Mouse (Mus musculus) liver, embryonic 13.5 days (tissue): ENCODE data around the gene Cadps2. TPM values are rescaled to one million over a fixed set of nuclear protein-coding genes. Genes with fewer than 3 reads are reported as not detected.

Source experiments
- ATAC-seq: fragments of 200-750 bp; cut with Nextera tagmentation; 2 replicates; pipeline ENCODE4 v1.8.0; 2017; ENCODE audit warnings: low read depth, mild to moderate bottlenecking, moderate number of reproducible peaks, moderate library complexity
- DNase-seq: peaks from one replicate; pipeline ENCODE4 v3.0.0; 2022
- H3K27ac ChIP-seq: fragments of 300-500 bp; sonication (generic); 2 replicates; pipeline ENCODE4 v1.5.1; 2015; ENCODE audit warnings: moderate library complexity, mild to moderate bottlenecking, inconsistent platforms
- H3K27me3 ChIP-seq: fragments of 300-500 bp; sonication (generic); 2 replicates; pipeline ENCODE4 v1.6.1; 2015; ENCODE audit warnings: mild to moderate bottlenecking, inconsistent platforms
- H3K36me3 ChIP-seq: fragments of 300-500 bp; sonication (generic); 2 replicates; pipeline ENCODE4 v1.6.1; 2015; ENCODE audit warnings: mild to moderate bottlenecking, inconsistent platforms
- H3K4me1 ChIP-seq: fragments of 300-500 bp; sonication (generic); replicated peaks from 2 replicates; pipeline ENCODE4 v1.6.1; 2015; ENCODE audit warnings: inconsistent platforms
- H3K4me2 ChIP-seq: fragments of 300-500 bp; sonication (generic); 2 replicates; pipeline ENCODE4 v1.6.1; 2015; ENCODE audit warnings: inconsistent platforms, mild to moderate bottlenecking, moderate library complexity
- H3K4me3 ChIP-seq: fragments of 300-500 bp; sonication (generic); replicated peaks from 2 replicates; pipeline ENCODE4 v1.5.1; 2015; ENCODE audit warnings: mild to moderate bottlenecking, inconsistent platforms
- H3K9ac ChIP-seq: fragments of 300-500 bp; sonication (generic); 2 replicates; pipeline ENCODE4 v1.6.1; 2015; ENCODE audit warnings: mild to moderate bottlenecking, inconsistent platforms
- H3K9me3 ChIP-seq: fragments of 300-500 bp; sonication (generic); replicated peaks from 2 replicates; pipeline ENCODE4 v1.6.1; 2016; ENCODE audit warnings: inconsistent platforms
- WGBS: fragments of 180-500 bp; shearing (Covaris S2); methylation state at CpG from one replicate; pipeline ENCODE4 v1.1.7; 2015; ENCODE audit not compliant: insufficient replicate concordance; 5-methylcytosine and 5-hydroxymethylcytosine counted together
- polyA plus RNA-seq: library from polyadenylated mRNA; unstranded; fragments of >200 nt; fragmentation: Nextera tagmentation; extraction: Ambion mirVana; gene quantifications from 2 replicates; pipeline ENCODE4 v1.2.1, GENCODE M21; 2015

The Cadps2 gene
- polyA plus RNA-seq, 1 experiment from 2014 or later = 0.10 TPM

GRCm38 (mm10) chr6:23549874-23550273, 289.3 kb downstream of the Cadps2 start:
- Histone ChIP-seq H3K4me1 (no peaks in the 10 kb centered on the region), H3K27ac (no peak overlapping the region), H3K4me2 (no peak overlapping the region), H3K9me3 (no peaks in the 10 kb centered on the region), H3K9ac (no peak overlapping the region), H3K4me3 (no peak overlapping the region), H3K36me3 (no peaks in the 10 kb centered on the region), H3K27me3 (no peaks in the 10 kb centered on the region)
- no peak for ATAC-seq
- 55% methylated on average over 1 of the region's 1 CpGs for WGBS
- DNase-seq = no peak

- H3K9me3 ChIP-seq = no peaks in the 10 kb centered on the region; the same call in 1 of the 2 replicates
- 64% methylated on average over 2 of the region's 2 CpGs for WGBS
- H3K4me3 ChIP-seq = no peak overlapping the region
- no peaks in the 10 kb centered on the region for H3K36me3 ChIP-seq
- no peak for DNase-seq
- no peak overlapping the region for H3K9ac ChIP-seq
- H3K4me1 ChIP-seq = no peaks in the 10 kb centered on the region
- no peaks in the 10 kb centered on the region for H3K27me3 ChIP-seq
- no peak overlapping the region for H3K27ac ChIP-seq
- no peak overlapping the region for H3K4me2 ChIP-seq
- ATAC-seq = no peak
These were observed 315.5 kb downstream of the Cadps2 start for GRCm38 (mm10) chr6:23523710-23524109.

- 70% methylated on average over 5 of the region's 5 CpGs for WGBS
- no peaks in the 10 kb centered on the region for H3K27me3 ChIP-seq
- H3K36me3 ChIP-seq = no peaks in the 10 kb centered on the region
- ATAC-seq (no peak), DNase-seq (no peak)
- no peak overlapping the region for H3K4me3 ChIP-seq
- H3K9me3 ChIP-seq = no peaks in the 10 kb centered on the region; the same call in 1 of the 2 replicates
- no peaks in the 10 kb centered on the region for H3K4me1 ChIP-seq
- no peak overlapping the region for H3K9ac ChIP-seq
- H3K4me2 ChIP-seq = no peak overlapping the region
- no peak overlapping the region for H3K27ac ChIP-seq
These were observed 316.7 kb downstream of the Cadps2 start for GRCm38 (mm10) chr6:23522556-23522955.

GRCm38 (mm10) chr6:23498611-23499010, 340.6 kb downstream of the Cadps2 start:
- H3K9ac ChIP-seq = no peak overlapping the region
- 49% methylated on average over 5 of the region's 5 CpGs for WGBS
- no peak overlapping the region for H3K4me2 ChIP-seq
- H3K27ac ChIP-seq = no peak overlapping the region
- ATAC-seq (no peak), DNase-seq (no peak)
- H3K36me3 ChIP-seq = no peaks in the 10 kb centered on the region
- no peaks in the 10 kb centered on the region for H3K4me1 ChIP-seq
- H3K27me3 ChIP-seq = no peaks in the 10 kb centered on the region
- no peak overlapping the region for H3K4me3 ChIP-seq
- no peaks in the 10 kb centered on the region for H3K9me3 ChIP-seq

- H3K4me1 ChIP-seq = no peaks in the 10 kb centered on the region
- H3K4me3 ChIP-seq = no peak overlapping the region
- ATAC-seq = no peak
- H3K9ac ChIP-seq = no peak overlapping the region
- no peaks in the 10 kb centered on the region for H3K27me3 ChIP-seq
- H3K27ac ChIP-seq = no peak overlapping the region
- WGBS = 45% methylated on average over 7 of the region's 7 CpGs
- DNase-seq = no peak
- no peaks in the 10 kb centered on the region for H3K9me3 ChIP-seq
- no peaks in the 10 kb centered on the region for H3K36me3 ChIP-seq
- no peak overlapping the region for H3K4me2 ChIP-seq
These were observed 347.4 kb downstream of the Cadps2 start for GRCm38 (mm10) chr6:23491804-23492203.

GRCm38 (mm10) chr6:23490431-23490830, 348.8 kb downstream of the Cadps2 start:
- ATAC-seq = no peak
- Histone ChIP-seq H3K36me3 (no peaks in the 10 kb centered on the region), H3K4me3 (no peak overlapping the region), H3K27me3 (no peaks in the 10 kb centered on the region), H3K9me3 (no peaks in the 10 kb centered on the region), H3K27ac (no peak overlapping the region), H3K9ac (no peak overlapping the region), H3K4me2 (no peak overlapping the region), H3K4me1 (no peaks in the 10 kb centered on the region)
- DNase-seq = no peak
- WGBS = 59% methylated on average over 2 of the region's 2 CpGs

GRCm38 (mm10) chr6:23489046-23489445, 350.2 kb downstream of the Cadps2 start:
- Histone ChIP-seq H3K9me3 (no peaks in the 10 kb centered on the region), H3K36me3 (no peaks in the 10 kb centered on the region), H3K9ac (no peak overlapping the region), H3K4me3 (no peak overlapping the region), H3K4me1 (no peaks in the 10 kb centered on the region), H3K4me2 (no peak overlapping the region), H3K27me3 (no peaks in the 10 kb centered on the region), H3K27ac (no peak overlapping the region)
- no peak for ATAC-seq
- WGBS = 59% methylated on average over 2 of the region's 2 CpGs
- DNase-seq = no peak

GRCm38 (mm10) chr6:23472686-23473085, 366.5 kb downstream of the Cadps2 start:
- ATAC-seq = no peak
- WGBS = 45% methylated on average over 2 of the region's 2 CpGs

GRCm38 (mm10) chr6:23471830-23472229, 367.4 kb downstream of the Cadps2 start:
- 39% methylated on average over 2 of the region's 2 CpGs for WGBS
- Histone ChIP-seq H3K27me3 (no peaks in the 10 kb centered on the region), H3K9me3 (no peaks in the 10 kb centered on the region), H3K4me3 (no peak overlapping the region), H3K9ac (no peak overlapping the region), H3K4me2 (no peak overlapping the region), H3K4me1 (no peaks in the 10 kb centered on the region), H3K36me3 (no peaks in the 10 kb centered on the region), H3K27ac (no peak overlapping the region)
- ATAC-seq (no peak), DNase-seq (no peak)

More at GRCm38 (mm10) chr6:23472686-23473085, 366.5 kb downstream of the Cadps2 start:
- Histone ChIP-seq H3K27ac (no peak overlapping the region), H3K4me2 (no peak overlapping the region), H3K9me3 (no peaks in the 10 kb centered on the region), H3K4me1 (no peaks in the 10 kb centered on the region), H3K9ac (no peak overlapping the region), H3K4me3 (no peak overlapping the region), H3K27me3 (no peaks in the 10 kb centered on the region), H3K36me3 (no peaks in the 10 kb centered on the region)
- no peak for DNase-seq

GRCm38 (mm10) chr6:23467885-23468284, 371.3 kb downstream of the Cadps2 start:
- ATAC-seq = no peak

GRCm38 (mm10) chr6:23462600-23463280, 376.5 kb downstream of the Cadps2 start:
- ATAC-seq = no peak
- H3K27ac ChIP-seq = no peak overlapping the region
- H3K4me1 ChIP-seq = no peaks in the 10 kb centered on the region
- no peaks in the 10 kb centered on the region for H3K36me3 ChIP-seq
- no peak overlapping the region for H3K4me3 ChIP-seq
- H3K4me2 ChIP-seq = no peak overlapping the region
- no peak overlapping the region for H3K9ac ChIP-seq
- DNase-seq = no peak
- WGBS = 27% methylated on average over 8 of the region's 8 CpGs
- no peaks in the 10 kb centered on the region for H3K27me3 ChIP-seq
- no peaks in the 10 kb centered on the region for H3K9me3 ChIP-seq

More at GRCm38 (mm10) chr6:23467885-23468284, 371.3 kb downstream of the Cadps2 start:
- Histone ChIP-seq H3K27ac (no peak overlapping the region), H3K27me3 (no peaks in the 10 kb centered on the region), H3K9ac (no peak overlapping the region), H3K4me3 (no peak overlapping the region), H3K4me2 (no peak overlapping the region), H3K36me3 (no peaks in the 10 kb centered on the region), H3K9me3 (no peaks in the 10 kb centered on the region), H3K4me1 (no peaks in the 10 kb centered on the region)
- no peak for DNase-seq
- WGBS = 71% methylated on average over 4 of the region's 4 CpGs

- Histone ChIP-seq H3K4me2 (no peak overlapping the region), H3K27me3 (no peaks in the 10 kb centered on the region), H3K9ac (no peak overlapping the region), H3K4me1 (no peaks in the 10 kb centered on the region), H3K36me3 (no peaks in the 10 kb centered on the region), H3K9me3 (no peaks in the 10 kb centered on the region), H3K4me3 (no peak overlapping the region), H3K27ac (no peak overlapping the region)
- peak; percentile 1 for DNase-seq
- WGBS = 4% methylated on average over 5 of the region's 5 CpGs
- ATAC-seq = no peak
These were observed 381.5 kb downstream of the Cadps2 start for GRCm38 (mm10) chr6:23457748-23458147.
